Mouse (Mus musculus) B cell, adult 2 months (primary cell): ENCODE data around the gene Mapkapk3.
A peak's percentile ranks its signal among the peaks of the same experiment; 100 is the strongest.

Experiments used
- DNase-seq, 2 experiments: peaks; one replicate each; pipeline ENCODE4 v3.0.0; 2022

Gene Mapkapk3

GRCm38 (mm10) chr9:107289211-107290076 lies at the start of gene Mapkapk3:
Gene Mapkapk3, minus strand, starts transcription at chr9:107289877.
- DNase-seq = peak; percentile 90 to 92

- DNase-seq = peak; percentile 81 to 82
Measured at GRCm38 (mm10) chr9:107338172-107338883, 48.7 kb upstream of the Mapkapk3 start, which contains the start of gene Hemk1. Gene Hemk1, minus strand, starts transcription at chr9:107338350.

GRCm38 (mm10) chr9:107336386-107336785 lies 46.7 kb upstream of the Mapkapk3 start:
- no peak for DNase-seq

GRCm38 (mm10) chr9:107335909-107336308 lies 46.2 kb upstream of the Mapkapk3 start:
- DNase-seq = peak; percentile 88 to 89

- DNase-seq = no peak
Measured at GRCm38 (mm10) chr9:107335046-107335445, 45.4 kb upstream of the Mapkapk3 start.

- DNase-seq = no peak
Measured at GRCm38 (mm10) chr9:107334356-107334755, 44.7 kb upstream of the Mapkapk3 start.

GRCm38 (mm10) chr9:107333686-107334085 lies 44.0 kb upstream of the Mapkapk3 start:
- DNase-seq = no peak

- no peak for DNase-seq
Measured at GRCm38 (mm10) chr9:107330791-107331190, 41.1 kb upstream of the Mapkapk3 start.

GRCm38 (mm10) chr9:107327879-107328620 lies 38.4 kb upstream of the Mapkapk3 start:
- DNase-seq = no peak

- no peak for DNase-seq
Measured at GRCm38 (mm10) chr9:107325904-107326303, 36.2 kb upstream of the Mapkapk3 start.

GRCm38 (mm10) chr9:107324799-107325561 lies 35.3 kb upstream of the Mapkapk3 start:
- no peak for DNase-seq

- no peak for DNase-seq
Measured at GRCm38 (mm10) chr9:107323558-107323957, 33.9 kb upstream of the Mapkapk3 start.

GRCm38 (mm10) chr9:107322461-107323050 lies 32.9 kb upstream of the Mapkapk3 start:
- no peak for DNase-seq

GRCm38 (mm10) chr9:107315791-107316190 lies 26.1 kb upstream of the Mapkapk3 start:
- no peak for DNase-seq

GRCm38 (mm10) chr9:107313926-107314325 lies 24.2 kb upstream of the Mapkapk3 start:
- DNase-seq = no peak

GRCm38 (mm10) chr9:107312811-107313584 lies 23.3 kb upstream of the Mapkapk3 start:
- DNase-seq = peak; percentile 49 to 52

- no peak for DNase-seq
Measured at GRCm38 (mm10) chr9:107309600-107309999, 19.9 kb upstream of the Mapkapk3 start.

GRCm38 (mm10) chr9:107309171-107309570 lies 19.5 kb upstream of the Mapkapk3 start:
- DNase-seq = no peak

GRCm38 (mm10) chr9:107308346-107309000 lies 18.8 kb upstream of the Mapkapk3 start:
- DNase-seq = no peak

GRCm38 (mm10) chr9:107307886-107308285 lies 18.2 kb upstream of the Mapkapk3 start:
- no peak for DNase-seq
